Mouse (Mus musculus) lung, postnatal 4 days (tissue): ENCODE results near the gene Odam.

Experiments used
- DNase-seq, 2 experiments: peaks; one replicate each; pipeline ENCODE4 v3.0.0; 2021

Gene Odam

DNA sequence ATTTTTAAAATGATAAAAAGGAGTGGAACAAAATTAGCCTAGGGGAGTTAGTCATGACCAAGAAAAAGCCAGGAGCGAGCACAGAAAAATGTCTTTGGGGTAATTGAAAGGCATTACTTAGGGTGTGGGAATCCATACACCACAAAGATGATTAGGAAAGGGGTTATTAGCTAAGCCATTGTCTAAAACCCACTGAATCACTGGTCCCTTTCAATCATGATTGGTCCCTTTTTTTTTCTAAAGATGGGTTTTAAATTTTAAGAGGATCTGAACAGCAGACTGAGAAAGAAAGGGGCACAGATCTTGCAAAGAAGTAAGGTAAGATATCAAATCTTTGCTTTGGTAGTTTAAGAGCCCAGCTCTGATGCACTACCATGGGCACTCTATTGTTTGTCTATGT, at the start of gene Odam:
Gene Odam, plus strand, starts transcription at position 301 of the 400 bp plus-strand sequence.
- DNase-seq = no peak

DNA sequence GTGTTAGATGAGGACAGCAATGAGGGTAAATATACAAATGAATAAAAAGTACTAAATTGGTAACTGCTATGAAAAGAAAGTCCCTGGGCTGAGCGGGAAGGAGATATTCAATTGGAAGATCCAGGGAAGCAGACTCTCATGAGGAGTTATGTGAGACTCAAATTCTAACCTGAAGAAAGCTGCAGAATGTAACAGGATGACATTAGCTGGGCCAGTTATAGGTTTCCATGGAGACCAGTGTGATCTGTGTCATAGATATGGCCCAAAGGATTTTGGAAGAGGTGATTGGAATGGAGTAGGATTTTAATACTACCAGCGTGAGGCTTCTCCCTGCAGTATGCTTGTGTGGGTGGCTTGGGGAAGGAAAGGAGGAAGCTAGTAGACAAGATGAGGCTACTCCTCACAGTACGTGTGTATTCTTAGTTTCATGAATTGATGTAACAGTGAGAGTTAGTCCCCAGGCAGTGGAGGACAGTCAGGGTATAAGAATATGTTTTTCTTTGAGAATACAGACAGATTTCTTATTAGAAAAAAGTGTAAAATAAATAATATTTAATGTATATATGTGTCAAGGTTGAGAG, 29.6 kb upstream of the Odam start:
- DNase-seq = no peak

DNA sequence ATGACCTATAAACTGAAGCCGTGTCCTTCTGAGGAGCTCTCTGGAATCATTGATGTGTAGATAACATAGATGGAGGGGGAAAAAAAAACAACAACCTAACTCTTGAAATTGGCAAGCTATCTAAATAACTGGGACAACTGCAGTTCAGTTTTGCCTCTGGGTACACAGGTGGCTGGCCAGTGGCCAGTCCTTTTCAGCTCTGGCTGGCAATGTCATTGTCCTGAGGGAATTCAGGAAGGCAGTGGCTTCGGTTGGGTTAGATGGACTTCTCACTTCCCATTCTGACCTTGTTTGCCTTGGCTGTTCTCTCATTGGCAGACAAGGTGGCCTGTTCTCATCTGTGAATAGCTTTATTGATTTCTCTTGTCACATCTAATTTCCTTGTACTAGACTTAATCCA, 14.7 kb upstream of the Odam start:
- DNase-seq = no peak

DNA sequence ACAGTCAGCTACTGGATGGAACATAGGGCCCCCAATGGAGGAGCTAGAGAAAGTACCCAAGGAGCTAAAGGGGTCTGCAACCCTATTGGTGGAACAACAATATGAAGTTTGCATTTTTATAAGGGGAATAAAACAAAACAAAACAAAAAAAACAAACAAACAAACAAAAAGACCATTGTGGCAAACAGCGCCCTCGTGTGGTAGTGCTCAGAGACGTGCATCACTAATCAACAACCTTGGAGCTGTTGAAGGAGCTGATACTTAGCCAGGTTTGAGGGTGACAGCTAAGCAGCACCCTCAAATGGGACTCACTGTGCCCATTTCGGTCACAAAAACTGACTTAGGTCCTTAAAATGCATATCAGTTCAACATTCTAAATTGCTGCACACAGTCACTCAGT, 13.4 kb upstream of the Odam start:
- no peak for DNase-seq

DNA sequence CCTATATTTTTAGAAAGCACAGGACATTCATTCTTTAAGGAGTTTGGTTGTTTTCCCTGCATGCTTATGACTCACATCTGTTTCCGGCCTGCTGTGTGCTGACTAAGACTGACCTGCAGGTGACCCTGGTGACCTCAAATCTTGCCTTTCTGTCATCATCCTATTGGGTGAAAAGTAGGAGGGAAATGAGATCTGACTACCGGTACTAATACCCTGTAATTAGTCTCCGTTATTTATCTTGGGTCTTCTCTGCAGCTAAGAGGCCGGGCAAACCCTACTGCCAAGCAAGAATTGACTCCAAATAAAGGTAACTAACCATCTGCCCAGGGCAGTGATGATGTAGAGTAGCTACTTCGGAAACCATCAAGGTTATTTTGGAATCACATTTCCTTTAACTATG, 40.5 kb downstream of the Odam start, which contains the start of gene Csn3:
Gene Csn3, plus strand, starts transcription at position 208 of the 400 bp plus-strand sequence.
- DNase-seq = no peak

DNA sequence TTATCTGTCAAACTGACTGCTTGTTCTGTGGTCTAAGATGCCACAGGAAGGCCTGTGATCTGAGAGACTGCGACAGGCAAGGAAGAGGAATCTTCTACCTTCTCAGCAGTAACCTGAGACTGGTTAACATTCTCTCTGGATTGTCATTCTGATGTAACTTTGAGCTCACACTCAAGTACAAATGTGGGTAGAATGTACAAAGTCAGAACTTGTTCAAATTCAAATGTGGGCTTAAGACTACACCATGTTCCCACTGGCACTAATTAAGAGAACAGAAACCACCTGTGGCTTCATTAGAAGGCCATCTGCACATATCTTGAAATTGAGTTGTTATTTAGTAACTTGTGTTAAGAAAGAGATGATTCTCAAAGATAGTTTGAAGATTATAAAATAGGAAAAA, 46.8 kb downstream of the Odam start:
- no peak for DNase-seq

DNA sequence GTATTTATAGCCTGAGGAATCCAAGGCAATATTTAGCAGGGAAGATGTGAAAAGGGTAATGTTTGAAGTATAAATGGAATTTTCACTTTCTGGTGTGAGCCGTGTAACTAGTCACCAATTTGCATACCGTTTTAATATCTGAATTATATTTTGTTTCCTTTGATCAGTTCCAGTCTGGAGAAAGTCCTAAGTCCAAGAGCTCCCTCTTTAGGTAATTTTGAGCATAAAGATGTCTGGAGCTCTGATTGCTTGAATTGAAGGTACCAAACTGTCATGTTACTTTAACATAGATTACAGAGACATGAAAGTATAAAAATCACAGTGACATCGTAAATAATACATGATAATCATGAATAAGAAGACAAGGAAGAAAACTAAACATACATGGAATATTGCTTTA, 55.9 kb downstream of the Odam start:
- no peak for DNase-seq

DNA sequence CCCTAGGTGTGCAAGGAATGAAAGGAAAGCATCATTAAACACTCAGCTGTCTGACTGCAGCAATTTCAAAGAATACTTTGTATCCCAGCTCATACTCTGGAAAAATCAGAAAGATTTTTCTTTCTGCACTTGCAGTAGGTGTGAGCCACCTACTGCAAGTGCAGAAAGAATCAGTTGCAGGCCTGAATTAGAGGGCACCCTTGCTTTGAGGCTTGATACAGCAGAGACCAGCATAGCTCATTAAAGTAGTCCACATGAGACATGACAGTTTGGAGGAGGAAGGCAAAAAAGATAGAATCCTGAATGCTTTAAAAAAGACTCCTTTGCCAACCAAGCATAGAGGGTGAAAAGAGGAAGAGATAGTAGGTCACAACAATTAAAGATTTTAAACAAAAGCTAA, 57.7 kb downstream of the Odam start:
- no peak for DNase-seq
